Mouse (Mus musculus) frontal cortex, postnatal 36 days (tissue): ENCODE results near the gene Faf2.
A peak's percentile ranks its signal among the peaks of the same experiment; 100 is the strongest.
"Not testable (repeated sequence)": the region's sequence is repeated elsewhere in the genome, so short reads cannot be mapped to it uniquely, and the experiment has no call there.

Experiments used
- DNase-seq, 2 experiments: peaks; one replicate each; pipeline ENCODE4 v3.0.0; 2022; ENCODE audit warnings: low spot score in 2 of 2

Faf2 gene

DNA sequence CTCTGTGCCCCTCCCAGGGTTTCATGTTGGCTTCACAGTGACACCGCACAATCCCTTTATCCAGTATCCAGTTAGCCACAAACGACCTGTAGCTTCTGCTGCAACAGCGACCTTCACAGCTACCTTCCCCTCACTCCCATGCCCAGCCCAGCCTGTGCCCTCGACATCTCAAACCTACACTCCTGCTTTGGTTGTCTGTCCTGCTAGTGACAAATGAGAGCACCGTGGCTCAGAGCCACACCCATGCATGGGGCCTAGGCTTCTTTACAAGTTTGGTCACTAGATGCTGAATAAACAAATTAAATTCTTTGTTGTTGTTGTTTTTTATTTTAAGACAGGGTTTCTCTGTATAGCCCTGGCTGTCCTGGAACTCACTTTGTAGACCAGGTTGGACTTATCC, 14.4 kb upstream of the Faf2 start:
- DNase-seq: no peak

DNA sequence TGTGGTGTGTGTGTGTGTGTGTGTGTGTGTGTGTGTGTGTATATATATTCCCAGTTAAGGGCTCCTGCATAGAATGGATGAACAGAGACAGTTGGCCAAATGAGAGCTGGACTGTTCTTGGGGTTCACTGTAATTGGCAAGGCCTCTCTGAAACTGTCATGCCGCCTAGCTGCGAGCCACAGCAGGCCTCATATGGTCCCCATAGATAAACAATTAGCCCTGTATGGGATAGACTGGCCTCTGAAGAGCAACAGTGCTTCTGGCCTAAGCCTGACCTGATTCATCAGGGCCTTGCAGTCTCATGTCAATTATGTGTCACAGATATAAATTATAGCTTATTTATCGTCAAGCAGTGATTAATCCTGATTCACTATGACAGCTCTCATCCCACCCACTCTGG, 13.6 kb upstream of the Faf2 start:
- DNase-seq: no peak

DNA sequence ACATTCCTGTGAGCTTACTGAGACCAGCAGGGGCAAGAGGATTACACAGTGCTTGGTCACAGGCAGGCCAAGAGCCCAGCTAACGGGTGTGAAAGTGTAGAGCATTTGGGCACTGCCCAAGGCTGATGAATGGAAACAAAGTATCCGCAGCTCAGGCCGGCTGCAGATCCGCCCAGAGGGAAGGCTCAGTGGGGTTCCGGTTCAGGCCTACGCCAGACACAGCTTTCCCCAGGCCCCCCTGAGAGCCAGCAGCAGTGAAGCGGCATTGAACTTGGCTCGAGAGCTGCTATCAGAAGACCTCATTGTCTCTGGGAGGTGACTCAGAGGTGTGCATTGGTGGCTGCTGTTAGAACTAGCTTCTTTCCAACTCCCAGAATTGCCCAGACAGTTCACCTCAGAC, 12.9 kb upstream of the Faf2 start:
- DNase-seq: peak; percentile 44 to 48

GRCm38 (mm10) chr13:54609301-54609700, 12.3 kb upstream of the Faf2 start:
- DNase-seq: no peak

DNA sequence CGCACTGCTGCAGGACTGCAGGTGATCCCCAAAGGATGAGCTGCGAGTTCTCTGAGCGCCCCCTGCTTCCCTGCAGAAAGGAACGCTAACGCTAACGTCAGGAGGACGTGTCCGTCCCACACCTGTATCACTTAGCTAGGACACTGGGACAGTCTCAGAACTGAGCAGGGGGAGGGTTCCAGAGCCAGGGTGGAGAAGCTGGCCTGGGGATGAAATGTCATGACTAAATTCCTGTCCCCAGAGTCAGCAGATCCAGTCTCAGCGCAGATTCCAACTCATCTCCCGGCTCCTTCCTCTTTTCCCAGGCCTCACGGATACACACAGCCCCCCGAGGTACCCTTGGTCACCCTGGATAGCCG, 11.0 kb upstream of the Faf2 start:
- peak; percentile 37 to 38 for DNase-seq

DNA sequence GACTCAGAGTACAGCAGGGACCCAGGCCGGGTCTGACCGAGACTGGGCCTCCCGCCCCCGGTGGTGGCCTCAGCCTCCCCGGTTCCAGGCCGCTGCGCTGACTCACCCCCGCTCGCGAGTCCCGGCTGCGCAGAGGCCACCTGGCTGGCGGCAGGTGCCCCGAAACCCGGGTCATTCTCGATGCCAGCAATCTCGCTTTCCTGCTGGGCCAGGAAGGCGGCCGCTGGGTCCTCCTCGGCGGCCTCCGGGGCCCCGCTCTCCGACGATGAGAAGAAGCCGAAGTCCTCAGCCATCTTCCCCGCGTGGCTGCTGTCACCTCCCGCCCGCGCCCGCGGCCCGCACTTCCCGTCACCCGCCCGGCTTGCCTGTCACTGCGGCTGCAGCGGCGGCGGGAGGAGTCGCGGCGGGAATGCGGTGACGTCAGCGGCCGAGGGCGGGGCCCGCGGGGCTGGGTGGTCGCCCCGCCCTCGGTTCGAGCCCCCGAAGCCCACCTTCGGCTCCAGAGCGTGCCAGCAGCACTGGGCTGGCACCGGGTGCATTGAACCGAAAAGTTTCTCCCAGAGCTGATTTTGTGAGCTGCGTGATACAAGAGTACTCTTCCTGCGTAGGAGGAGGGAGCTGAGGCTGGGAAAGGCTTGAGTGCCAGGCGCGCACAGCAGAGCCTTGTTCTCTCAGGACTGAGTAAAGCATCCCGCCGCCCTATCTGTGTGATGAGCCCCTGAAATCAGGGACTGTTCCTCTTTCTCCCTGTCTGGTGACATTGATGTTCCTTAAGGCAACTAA, 10.4 kb upstream of the Faf2 start, which contains the start of gene Cltb:
Gene Cltb, minus strand, starts transcription at position 373 of the 783 bp plus-strand sequence.
- DNase-seq: peak; percentile 91 to 93

DNA sequence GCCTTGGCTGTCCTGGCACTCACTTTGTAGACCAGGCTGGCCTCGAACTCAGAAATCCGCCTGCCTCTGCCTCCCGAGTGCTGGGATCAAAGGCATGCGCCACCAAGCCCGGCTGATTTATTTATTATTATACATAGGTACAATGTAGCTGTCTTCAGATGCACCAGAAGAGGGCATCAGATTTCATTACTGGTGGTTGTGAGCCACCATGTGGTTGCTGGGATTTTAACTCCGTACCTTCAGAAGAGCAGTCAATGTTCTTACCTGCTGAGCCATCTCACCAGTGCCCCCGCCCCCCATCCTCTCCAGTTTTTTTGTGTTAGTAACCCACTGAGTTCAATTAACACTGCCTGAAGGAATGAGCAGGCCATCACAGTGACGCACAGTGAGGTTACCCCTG, 8.4 kb upstream of the Faf2 start:
- DNase-seq: not testable (repeated sequence)

DNA sequence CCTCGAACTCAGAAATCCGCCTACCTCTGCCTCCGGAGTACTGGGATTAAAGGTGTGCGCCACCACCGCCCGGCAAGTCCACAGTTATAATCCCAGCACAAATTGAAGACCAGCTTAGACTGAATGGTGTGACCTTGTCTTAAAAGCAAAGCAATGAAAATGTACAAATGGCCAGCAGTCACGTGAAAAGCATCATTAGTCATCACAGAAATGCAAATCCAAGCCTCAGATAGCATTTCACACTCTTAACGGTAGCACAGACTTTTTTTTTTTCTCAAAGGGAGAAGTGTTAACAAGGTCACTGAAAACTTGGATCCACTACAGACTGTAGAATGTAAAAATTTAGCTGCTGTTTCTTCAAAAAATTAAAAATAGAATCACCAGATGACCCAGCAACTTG, 5.3 kb upstream of the Faf2 start:
- no peak for DNase-seq

GRCm38 (mm10) chr13:54616998-54617397, 4.6 kb upstream of the Faf2 start:
- no peak for DNase-seq

- DNase-seq: no peak
These were observed 457 bp downstream of the Faf2 start for GRCm38 (mm10) chr13:54621960-54622521.

DNA sequence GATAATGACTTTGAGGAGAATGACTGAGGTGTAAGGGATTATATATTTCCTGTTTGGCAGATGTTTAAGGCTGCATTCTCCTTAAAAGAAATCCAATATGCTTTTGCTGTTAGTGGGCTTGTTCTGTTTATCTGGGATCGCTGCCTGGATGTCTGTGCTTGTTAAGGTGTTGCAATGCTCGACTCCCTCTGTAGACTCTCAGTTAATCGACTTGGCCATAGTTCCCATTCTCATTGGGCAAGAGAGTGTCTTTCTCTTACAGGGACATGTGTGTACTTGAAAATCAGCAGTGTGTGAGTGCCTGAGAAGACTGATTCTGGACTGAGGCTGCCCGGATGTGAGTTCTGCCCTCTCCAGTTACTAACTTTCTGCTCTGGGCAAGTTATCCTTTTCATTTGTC, 7.5 kb downstream of the Faf2 start:
- no peak for DNase-seq

DNA sequence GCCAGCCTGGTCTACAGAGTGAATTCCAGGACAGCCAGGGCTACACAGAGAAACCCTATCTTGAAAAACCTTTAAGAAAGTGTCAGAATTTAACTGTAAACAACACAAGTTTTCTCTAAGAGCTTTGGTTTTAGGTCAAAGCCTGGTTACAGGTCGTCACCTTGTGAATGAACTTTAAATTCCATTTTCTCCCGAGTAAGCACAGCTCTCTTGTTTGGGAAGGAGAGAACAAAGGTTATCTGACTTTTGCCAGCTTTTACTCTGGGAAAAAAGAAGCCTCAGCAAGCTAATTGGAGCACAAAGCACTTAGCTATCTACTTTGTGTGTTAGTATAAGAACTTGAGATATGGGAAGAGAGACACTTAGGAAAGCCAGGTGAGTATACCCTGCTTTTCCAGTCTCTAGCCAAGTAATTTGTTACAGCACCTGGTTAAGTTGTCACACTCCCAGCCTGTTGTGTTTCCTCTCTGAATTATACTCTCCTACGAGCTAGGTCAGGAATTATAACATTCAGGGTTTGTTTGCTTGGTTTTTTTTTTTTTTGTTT, 11.2 kb downstream of the Faf2 start:
- DNase-seq: no peak

GRCm38 (mm10) chr13:54635011-54635410, 13.4 kb downstream of the Faf2 start:
- no peak for DNase-seq

GRCm38 (mm10) chr13:54650461-54650860, 28.9 kb downstream of the Faf2 start:
- peak in 1 of 2 experiments; percentile 9 for DNase-seq

DNA sequence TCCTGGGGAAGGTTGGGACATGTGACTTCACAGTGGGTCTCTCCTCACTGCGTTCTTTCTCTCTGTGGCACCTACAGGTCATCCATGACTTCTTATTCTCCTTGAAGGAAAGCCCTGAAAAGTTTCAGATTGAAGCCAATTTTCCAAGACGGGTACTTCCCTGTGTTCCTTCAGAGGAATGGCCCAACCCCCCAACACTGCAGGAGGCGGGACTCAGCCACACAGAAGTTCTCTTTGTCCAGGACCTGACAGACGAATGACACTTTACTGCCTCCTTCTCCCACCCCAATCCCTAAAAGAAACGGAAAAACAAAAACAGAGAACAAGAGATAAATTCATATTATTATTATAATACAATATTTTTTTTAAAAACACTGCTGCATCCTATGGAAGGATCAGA, 39.3 kb downstream of the Faf2 start:
- no peak for DNase-seq

DNA sequence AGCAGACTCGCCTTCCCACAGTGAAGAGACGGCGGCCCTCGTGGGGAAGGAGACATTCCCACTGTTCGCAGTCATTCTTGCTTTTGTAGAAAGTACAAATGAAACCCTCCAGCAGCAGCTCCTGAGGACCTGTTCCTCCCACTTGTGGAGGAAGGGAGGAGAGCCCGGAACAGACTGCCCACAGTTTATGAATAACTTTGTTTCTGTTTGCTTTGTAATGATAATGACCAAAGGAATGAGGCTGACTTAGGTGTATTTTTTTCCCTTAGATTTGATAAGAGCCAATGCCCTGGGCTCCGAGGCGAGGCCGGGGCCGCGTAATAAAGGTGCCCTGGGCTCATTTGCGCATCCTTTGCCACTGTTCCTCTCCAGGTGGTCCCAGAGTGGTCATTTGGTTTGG, 39.8 kb downstream of the Faf2 start:
- DNase-seq: no peak

DNA sequence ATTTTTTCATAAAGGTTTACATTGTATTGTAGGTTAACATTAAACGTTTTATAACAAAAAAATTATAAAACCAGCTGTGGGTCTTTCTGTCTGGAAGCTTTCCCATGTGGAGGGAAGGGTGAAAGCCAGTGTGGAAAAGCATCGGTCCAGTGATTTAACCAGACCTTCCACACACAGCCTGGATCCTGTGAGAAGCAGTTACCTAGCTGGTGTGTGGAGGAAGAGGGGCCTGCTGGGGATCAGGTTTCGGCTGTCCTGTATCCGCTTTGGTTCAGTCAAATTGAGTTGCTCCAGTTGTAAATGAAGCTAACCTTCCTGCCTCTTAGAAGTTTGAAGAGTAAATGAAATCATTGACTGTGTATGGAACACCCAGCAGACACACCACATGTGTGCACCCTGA, 42.4 kb downstream of the Faf2 start:
- DNase-seq: no peak

GRCm38 (mm10) chr13:54664509-54664908, 42.9 kb downstream of the Faf2 start:
- no peak for DNase-seq

DNA sequence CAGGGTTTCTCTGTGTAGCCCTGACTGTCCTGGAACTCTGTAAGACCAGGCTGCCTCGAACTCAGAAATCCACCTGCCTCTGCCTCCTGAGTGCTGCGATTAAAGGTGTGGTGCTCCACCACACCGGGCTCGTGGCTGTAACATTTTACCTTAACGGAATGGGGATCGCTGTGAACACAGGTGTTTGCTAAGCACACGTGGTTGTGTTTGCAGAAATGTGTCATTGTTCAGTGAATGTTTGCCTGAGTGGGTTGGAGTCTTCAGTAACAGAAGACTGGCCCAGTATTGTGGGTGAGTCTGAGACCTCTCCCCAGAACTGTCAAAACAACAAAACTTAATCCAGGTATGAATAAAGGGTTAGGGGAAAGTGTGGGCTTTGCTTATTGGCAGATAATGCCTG, 43.5 kb downstream of the Faf2 start:
- DNase-seq: no peak

DNA sequence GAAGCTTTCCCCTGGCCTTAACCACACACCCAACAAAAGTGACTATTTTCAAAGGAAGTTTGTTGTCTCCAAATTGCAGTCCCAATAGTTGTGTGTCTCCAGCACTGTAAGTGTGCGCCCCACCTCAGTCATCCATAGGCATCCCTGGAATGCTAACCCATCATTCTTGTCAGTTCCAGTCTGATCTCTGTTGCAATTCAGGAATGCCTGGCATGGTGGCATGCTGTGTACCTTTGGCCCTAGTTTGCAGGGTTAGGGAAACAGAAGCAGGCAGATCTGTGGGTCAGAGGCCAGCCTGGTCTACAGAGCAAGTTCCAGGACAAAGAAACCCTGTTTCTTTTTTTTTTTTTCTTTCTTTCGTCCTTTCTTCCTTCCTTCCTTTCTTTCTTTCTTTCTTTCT, 48.9 kb downstream of the Faf2 start:
- no peak for DNase-seq

- DNase-seq: no peak
These were observed 54.5 kb downstream of the Faf2 start for GRCm38 (mm10) chr13:54675895-54676590.

DNA sequence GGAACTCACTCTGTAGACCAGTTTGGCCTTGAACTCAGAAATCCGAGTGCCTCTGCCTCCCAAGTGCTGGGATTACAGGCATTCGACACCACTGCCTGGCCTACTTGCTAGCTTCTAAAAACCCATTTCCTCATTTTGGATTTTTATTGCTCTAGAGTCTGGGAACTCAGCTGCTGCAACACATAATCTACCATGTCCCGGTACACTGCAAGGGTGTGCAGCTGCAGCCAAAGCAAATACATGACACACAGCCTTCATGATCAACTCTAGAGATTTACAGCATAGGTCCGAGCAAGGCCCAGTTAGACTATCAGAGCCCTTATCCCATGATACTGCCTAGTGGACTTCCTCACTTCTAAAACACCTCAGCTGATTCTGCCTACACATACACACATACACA, 56.7 kb downstream of the Faf2 start:
- DNase-seq: no peak
